Mouse (Mus musculus): ENCODE results near the gene Postn.

- no peak for TF ChIP-seq ZNF384 (IDR thresholded peaks at IDR 0.05; ENCODE audit: low read depth, low read length)
- no peak for TF ChIP-seq HCFC1 (IDR thresholded peaks at IDR 0.05; ENCODE audit: borderline replicate concordance, insufficient read depth, low read length)
Observed at GRCm38 (mm10) chr3:54420983-54421382, 60.1 kb downstream of the Postn start.

All from ES-E14 (cell line).